Mouse (Mus musculus): ENCODE measurements around the gene Cdh13.
"Not testable (repeated sequence)": the region's sequence is repeated elsewhere in the genome, so short reads cannot be mapped to it uniquely, and the experiment has no call there.

Cdh13 gene

GRCm38 (mm10) chr8:118713596-118713995 is 430.1 kb downstream of the Cdh13 start:
- no peak for DNase-seq

GRCm38 (mm10) chr8:118722896-118723295 is 439.4 kb downstream of the Cdh13 start:
- DNase-seq = no peak

- DNase-seq = no peak
Observed at GRCm38 (mm10) chr8:118725651-118726050, 442.1 kb downstream of the Cdh13 start.

- no peak for DNase-seq
Observed at GRCm38 (mm10) chr8:118741781-118742180, 458.2 kb downstream of the Cdh13 start.

- no peak for DNase-seq
Observed at GRCm38 (mm10) chr8:118744991-118745390, 461.5 kb downstream of the Cdh13 start.

GRCm38 (mm10) chr8:118748041-118748604 is 464.6 kb downstream of the Cdh13 start:
- no peak for DNase-seq

GRCm38 (mm10) chr8:118749191-118749590 is 465.7 kb downstream of the Cdh13 start:
- no peak for DNase-seq

GRCm38 (mm10) chr8:118749786-118750185 is 466.3 kb downstream of the Cdh13 start:
- no peak for DNase-seq

- DNase-seq = no peak
Observed at GRCm38 (mm10) chr8:118753710-118754109, 470.2 kb downstream of the Cdh13 start.

GRCm38 (mm10) chr8:118754119-118754518 is 470.6 kb downstream of the Cdh13 start:
- no peak for DNase-seq

GRCm38 (mm10) chr8:118777507-118777906 is 494.0 kb downstream of the Cdh13 start:
- DNase-seq = not testable (repeated sequence)

- DNase-seq = no peak
Observed at GRCm38 (mm10) chr8:118778374-118778773, 494.8 kb downstream of the Cdh13 start.

- no peak for DNase-seq
Observed at GRCm38 (mm10) chr8:118785646-118786045, 502.1 kb downstream of the Cdh13 start.

- DNase-seq = no peak
Observed at GRCm38 (mm10) chr8:118789649-118790048, 506.1 kb downstream of the Cdh13 start.

GRCm38 (mm10) chr8:118794886-118795285 is 511.4 kb downstream of the Cdh13 start:
- DNase-seq = peak; percentile 37

- DNase-seq = no peak
Observed at GRCm38 (mm10) chr8:118796491-118796890, 513.0 kb downstream of the Cdh13 start.

- DNase-seq = no peak
Observed at GRCm38 (mm10) chr8:118797127-118797526, 513.6 kb downstream of the Cdh13 start.

- no peak for DNase-seq
Observed at GRCm38 (mm10) chr8:118803168-118803567, 519.6 kb downstream of the Cdh13 start.

- DNase-seq = no peak
Observed at GRCm38 (mm10) chr8:118809660-118810059, 526.1 kb downstream of the Cdh13 start.

GRCm38 (mm10) chr8:118815055-118815454 is 531.5 kb downstream of the Cdh13 start:
- no peak for DNase-seq

- DNase-seq = no peak
Observed at GRCm38 (mm10) chr8:118826761-118827160, 543.2 kb downstream of the Cdh13 start.

GRCm38 (mm10) chr8:118827726-118828125 is 544.2 kb downstream of the Cdh13 start:
- DNase-seq = no peak

GRCm38 (mm10) chr8:118830291-118830690 is 546.8 kb downstream of the Cdh13 start:
- peak; percentile 19 for DNase-seq

GRCm38 (mm10) chr8:118831026-118831425 is 547.5 kb downstream of the Cdh13 start:
- no peak for DNase-seq

GRCm38 (mm10) chr8:118838801-118839200 is 555.3 kb downstream of the Cdh13 start:
- no peak for DNase-seq

All from right cerebral cortex, postnatal 14 days (tissue).